Mouse (Mus musculus) cortical plate, adult 2 months (tissue): ENCODE results near the gene Fhad1. TPM values are rescaled to one million over a fixed set of nuclear protein-coding genes. Genes with fewer than 3 reads are reported as not detected.
"Not testable (repeated sequence)": the region's sequence is repeated elsewhere in the genome, so short reads cannot be mapped to it uniquely, and the experiment has no call there.

Source experiments
- H3K27ac ChIP-seq: fragments of 200-500 bp; 2 replicates; pipeline ENCODE4 v1.5.1; 2012; ENCODE audit warnings: low read length, control low read depth, inconsistent platforms; ENCODE audit not compliant: insufficient read depth
- H3K4me1 ChIP-seq: fragments of 200-500 bp; 2 replicates; pipeline ENCODE4 v1.6.1; 2011; ENCODE audit warnings: low read length; ENCODE audit not compliant: control insufficient read depth, insufficient read depth
- H3K4me3 ChIP-seq: fragments of 200-500 bp; 2 replicates; pipeline ENCODE4 v1.5.1; 2011; ENCODE audit warnings: mild to moderate bottlenecking, low read length, control low read depth; ENCODE audit not compliant: insufficient read depth
- CTCF ChIP-seq: fragments of 200-500 bp; IDR thresholded peaks from 2 replicates; pipeline ENCODE4 v1.5.1; 2011; ENCODE audit warnings: mild to moderate bottlenecking, control low read depth, low read length; ENCODE audit not compliant: insufficient read depth; ENCODE audit errors: extremely low read depth
- POLR2A ChIP-seq: fragments of 200-500 bp; IDR thresholded peaks from 2 replicates; pipeline ENCODE4 v1.6.1; 2011; ENCODE audit warnings: mild to moderate bottlenecking, low read length, control low read depth; ENCODE audit not compliant: insufficient read depth; ENCODE audit errors: extremely low read depth
- polyA plus RNA-seq: library from polyadenylated mRNA; depleted of rRNA; stranded (reverse); fragments of >200 nt; gene quantifications from 2 replicates; pipeline ENCODE4 v1.2.3, GENCODE M21; 2012

The Fhad1 gene
- polyA plus RNA-seq, 1 experiment, result 8.2 TPM

- TF ChIP-seq CTCF, result no peak
- TF ChIP-seq POLR2A, result no peak
- Histone ChIP-seq H3K27ac (no peak overlapping the region), H3K4me3 (no peak overlapping the region), H3K4me1 (no peaks in the 10 kb centered on the region)
These were observed 6.7 kb downstream of the Fhad1 start for GRCm38 (mm10) chr4:142008206-142008605.

- TF ChIP-seq POLR2A, result no peak
- no peak for TF ChIP-seq CTCF
- no peak overlapping the region for H3K4me3 ChIP-seq
These were observed 14.3 kb downstream of the Fhad1 start for GRCm38 (mm10) chr4:142000581-142000980.

GRCm38 (mm10) chr4:141999494-142000074 is 15.3 kb downstream of the Fhad1 start:
- H3K4me1 ChIP-seq, result no peaks in the 10 kb centered on the region
- H3K4me3 ChIP-seq, result no peak overlapping the region
- H3K27ac ChIP-seq, result no peak overlapping the region
- TF ChIP-seq POLR2A (no peak), CTCF (no peak)

More at GRCm38 (mm10) chr4:142000581-142000980, 14.3 kb downstream of the Fhad1 start:
- no peak overlapping the region for H3K27ac ChIP-seq
- no peaks in the 10 kb centered on the region for H3K4me1 ChIP-seq

GRCm38 (mm10) chr4:141998282-141998821 is 16.5 kb downstream of the Fhad1 start:
- TF ChIP-seq POLR2A (no peak), CTCF (no peak)
- no peak overlapping the region for H3K27ac ChIP-seq
- no peaks in the 10 kb centered on the region for H3K4me1 ChIP-seq
- no peak overlapping the region for H3K4me3 ChIP-seq

GRCm38 (mm10) chr4:141996880-141997279 is 18.0 kb downstream of the Fhad1 start:
- Histone ChIP-seq H3K27ac (no peak overlapping the region), H3K4me3 (no peak overlapping the region), H3K4me1 (no peaks in the 10 kb centered on the region)
- TF ChIP-seq CTCF (no peak), POLR2A (no peak)

- no peak overlapping the region for H3K27ac ChIP-seq
- H3K4me1 ChIP-seq, result no peaks in the 10 kb centered on the region
- TF ChIP-seq CTCF, result no peak
- no peak for TF ChIP-seq POLR2A
- no peak overlapping the region for H3K4me3 ChIP-seq
These were observed 18.8 kb downstream of the Fhad1 start for GRCm38 (mm10) chr4:141996086-141996485.

- not testable (repeated sequence) for H3K4me1 ChIP-seq, H3K4me3 ChIP-seq, H3K27ac ChIP-seq
These were observed 20.8 kb downstream of the Fhad1 start for GRCm38 (mm10) chr4:141994062-141994471.

- no peak for TF ChIP-seq CTCF
- Histone ChIP-seq H3K4me1 (no peaks in the 10 kb centered on the region), H3K27ac (no peak overlapping the region), H3K4me3 (no peak overlapping the region)
These were observed 21.4 kb downstream of the Fhad1 start for GRCm38 (mm10) chr4:141993347-141994061.

GRCm38 (mm10) chr4:141992530-141993204 is 22.2 kb downstream of the Fhad1 start:
- Histone ChIP-seq H3K4me3 (no peak overlapping the region), H3K27ac (no peak overlapping the region), H3K4me1 (no peaks in the 10 kb centered on the region)
- TF ChIP-seq POLR2A, result no peak
- TF ChIP-seq CTCF, result no peak

- H3K4me3 ChIP-seq, result no peak overlapping the region
- TF ChIP-seq CTCF, result no peak
- no peak for TF ChIP-seq POLR2A
- H3K4me1 ChIP-seq, result no peaks in the 10 kb centered on the region
- no peak overlapping the region for H3K27ac ChIP-seq
These were observed 26.7 kb downstream of the Fhad1 start for GRCm38 (mm10) chr4:141988178-141988577.
